Mouse (Mus musculus): ENCODE measurements around the gene Ncf4. TPM values are rescaled to one million over a fixed set of nuclear protein-coding genes. Genes with fewer than 3 reads are reported as not detected.

Ncf4 gene
- total and polyA plus RNA-seq, 2 experiments from 2014 or later = 1.6 to 3.0 TPM

GRCm38 (mm10) chr15:78211367-78211766 is 33.2 kb upstream of the Ncf4 start:
- WGBS = 76% methylated on average over 8 of the region's 8 CpGs
- Histone ChIP-seq H3K27me3 (ENCODE audit: insufficient read depth, low read length) (no peaks in the 10 kb centered on the region), H3K4me2 (ENCODE audit: low read depth, low read length) (no peak overlapping the region)

GRCm38 (mm10) chr15:78215269-78215668 is 29.3 kb upstream of the Ncf4 start:
- no peak for ATAC-seq
- no peak overlapping the region for H3K27ac ChIP-seq
- 85% methylated on average over 9 of the region's 9 CpGs for WGBS
- no peak overlapping the region for H3K9ac ChIP-seq (replicated peaks; ENCODE audit: low read length)
- H3K9me3 ChIP-seq (ENCODE audit: low read length) = no peaks in the 10 kb centered on the region
- no peaks in the 10 kb centered on the region for H3K36me3 ChIP-seq (ENCODE audit: insufficient read depth, low read length)
- no peaks in the 10 kb centered on the region for H3K4me1 ChIP-seq (ENCODE audit: insufficient read depth, low read length)
- no peak overlapping the region for H3K4me2 ChIP-seq (ENCODE audit: low read depth, low read length)
- no peaks in the 10 kb centered on the region for H3K27me3 ChIP-seq (ENCODE audit: insufficient read depth, low read length)
- DNase-seq (ENCODE audit: low spot score) = no peak
- no peak for TF ChIP-seq CTCF (IDR thresholded peaks at IDR 0.05; ENCODE audit: low read depth)
- no peak overlapping the region for H3K4me3 ChIP-seq (ENCODE audit: low read length)

More at GRCm38 (mm10) chr15:78211367-78211766, 33.2 kb upstream of the Ncf4 start:
- Histone ChIP-seq H3K9ac (replicated peaks; ENCODE audit: low read length) (no peak overlapping the region), H3K4me1 (ENCODE audit: insufficient read depth, low read length) (no peaks in the 10 kb centered on the region), H3K36me3 (ENCODE audit: insufficient read depth, low read length) (no peaks in the 10 kb centered on the region), H3K9me3 (ENCODE audit: low read length) (no peaks in the 10 kb centered on the region), H3K27ac (no peak overlapping the region), H3K4me3 (ENCODE audit: low read length) (no peak overlapping the region)
- TF ChIP-seq CTCF (IDR thresholded peaks at IDR 0.05; ENCODE audit: low read depth) = no peak
- ATAC-seq (no peak), DNase-seq (ENCODE audit: low spot score) (no peak)

GRCm38 (mm10) chr15:78227816-78228215 is 16.8 kb upstream of the Ncf4 start:
- H3K9ac ChIP-seq (replicated peaks; ENCODE audit: low read length) = no peak overlapping the region
- no peak overlapping the region for H3K4me2 ChIP-seq (ENCODE audit: low read depth, low read length)
- H3K9me3 ChIP-seq (ENCODE audit: low read length) = no peaks in the 10 kb centered on the region
- WGBS = 87% methylated on average over 12 of the region's 12 CpGs
- ATAC-seq (no peak), DNase-seq (ENCODE audit: low spot score) (no peak)
- no peak for TF ChIP-seq CTCF (IDR thresholded peaks at IDR 0.05; ENCODE audit: low read depth)
- H3K27me3 ChIP-seq (ENCODE audit: insufficient read depth, low read length) = no peaks in the 10 kb centered on the region
- no peaks in the 10 kb centered on the region for H3K36me3 ChIP-seq (ENCODE audit: insufficient read depth, low read length)
- no peak overlapping the region for H3K4me3 ChIP-seq (ENCODE audit: low read length)
- no peaks in the 10 kb centered on the region for H3K4me1 ChIP-seq (ENCODE audit: insufficient read depth, low read length)
- H3K27ac ChIP-seq = no peak overlapping the region

DNA sequence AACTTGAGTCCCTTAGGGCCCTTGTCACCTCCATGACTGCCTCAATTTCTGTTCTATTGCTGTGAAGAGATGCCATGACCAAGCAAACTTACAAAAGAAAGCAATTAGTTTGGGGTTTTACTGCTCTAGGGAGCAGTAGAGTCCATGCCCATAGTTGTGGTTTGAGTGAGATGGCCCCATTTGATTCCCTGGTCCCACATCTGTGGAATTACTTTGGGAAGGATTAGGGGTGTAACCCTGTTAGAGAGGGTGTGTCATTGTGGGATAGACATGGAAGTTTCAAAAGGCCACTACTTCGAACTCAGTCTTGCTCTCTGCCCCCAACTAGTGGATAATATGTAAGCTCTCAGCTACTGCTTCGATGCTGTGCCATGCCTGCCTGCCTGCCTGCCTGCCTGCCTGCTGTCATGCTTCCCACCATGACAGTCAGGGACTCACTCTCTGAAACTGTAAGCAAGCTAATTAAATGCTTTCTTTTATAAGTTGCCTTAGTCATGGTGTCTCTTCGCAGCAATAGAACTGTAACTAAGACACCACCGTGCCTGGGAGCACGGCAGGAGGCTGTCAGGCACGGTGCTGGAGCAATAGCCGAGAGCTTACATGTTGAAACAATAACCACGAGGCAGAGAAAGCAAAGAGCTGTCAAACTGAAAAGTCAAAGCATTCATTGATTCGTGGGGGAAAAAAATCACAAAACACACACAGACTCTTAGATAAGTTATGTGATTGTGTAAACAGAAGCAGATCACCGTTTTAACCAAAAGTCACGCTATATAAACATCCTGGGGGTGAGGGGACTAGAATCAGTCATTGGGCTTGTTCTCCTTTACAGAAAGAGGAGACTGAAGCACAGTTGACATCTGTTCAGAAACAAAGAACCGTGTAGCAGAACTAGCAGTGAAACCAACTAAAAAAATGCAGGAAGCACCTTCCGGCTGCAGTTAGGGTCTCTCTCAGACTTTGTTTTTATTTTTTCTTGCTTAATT is 13.0 kb upstream of the Ncf4 start:
- Histone ChIP-seq H3K9me3 (ENCODE audit: low read length) (no peaks in the 10 kb centered on the region), H3K4me1 (ENCODE audit: insufficient read depth, low read length) (no peaks in the 10 kb centered on the region), H3K27ac (no peak overlapping the region), H3K27me3 (ENCODE audit: insufficient read depth, low read length) (no peaks in the 10 kb centered on the region), H3K9ac (replicated peaks; ENCODE audit: low read length) (no peak overlapping the region), H3K4me2 (ENCODE audit: low read depth, low read length) (no peak overlapping the region), H3K4me3 (ENCODE audit: low read length) (no peak overlapping the region), H3K36me3 (ENCODE audit: insufficient read depth, low read length) (no peaks in the 10 kb centered on the region)
- peak; percentile 89 for ATAC-seq
- 11% methylated on average over 13 of the region's 13 CpGs for WGBS
- DNase-seq (ENCODE audit: low spot score) = peak; percentile 56
- peak; percentile 67 for TF ChIP-seq CTCF (IDR thresholded peaks at IDR 0.05; ENCODE audit: low read depth)

- WGBS = 78% methylated on average over 5 of the region's 5 CpGs
- Histone ChIP-seq H3K9ac (replicated peaks; ENCODE audit: low read length) (no peak overlapping the region), H3K36me3 (ENCODE audit: insufficient read depth, low read length) (no peaks in the 10 kb centered on the region), H3K27me3 (ENCODE audit: insufficient read depth, low read length) (no peaks in the 10 kb centered on the region), H3K4me3 (ENCODE audit: low read length) (no peak overlapping the region), H3K4me2 (ENCODE audit: low read depth, low read length) (no peak overlapping the region), H3K27ac (no peak overlapping the region), H3K4me1 (ENCODE audit: insufficient read depth, low read length) (no peaks in the 10 kb centered on the region), H3K9me3 (ENCODE audit: low read length) (no peaks in the 10 kb centered on the region)
- DNase-seq (ENCODE audit: low spot score) (no peak), ATAC-seq (no peak)
- TF ChIP-seq CTCF (IDR thresholded peaks at IDR 0.05; ENCODE audit: low read depth) = 0 out of 2 replicates have a peak, but pooled peaks have one; percentile 2
Measured at GRCm38 (mm10) chr15:78234823-78235509, 9.6 kb upstream of the Ncf4 start.

GRCm38 (mm10) chr15:78239453-78239852 is 5.1 kb upstream of the Ncf4 start:
- Histone ChIP-seq H3K4me2 (ENCODE audit: low read depth, low read length) (no peak overlapping the region), H3K4me3 (ENCODE audit: low read length) (no peak overlapping the region), H3K27ac (no peak overlapping the region), H3K9ac (replicated peaks; ENCODE audit: low read length) (no peak overlapping the region), H3K36me3 (ENCODE audit: insufficient read depth, low read length) (no peaks in the 10 kb centered on the region), H3K9me3 (ENCODE audit: low read length) (no peaks in the 10 kb centered on the region), H3K4me1 (ENCODE audit: insufficient read depth, low read length) (no peaks in the 10 kb centered on the region), H3K27me3 (ENCODE audit: insufficient read depth, low read length) (no peaks in the 10 kb centered on the region)
- peak; percentile 98 for TF ChIP-seq CTCF (IDR thresholded peaks at IDR 0.05; ENCODE audit: low read depth)
- peak; percentile 91 for DNase-seq (ENCODE audit: low spot score)
- ATAC-seq = no peak
- WGBS = 22% methylated on average over 10 of the region's 10 CpGs

All from hindbrain, postnatal 0 days (tissue).